Mouse (Mus musculus): ENCODE results near the gene Gm10436.
"Not testable (repeated sequence)": the region's sequence is repeated elsewhere in the genome, so short reads cannot be mapped to it uniquely, and the experiment has no call there.

Gm10436 gene

DNA sequence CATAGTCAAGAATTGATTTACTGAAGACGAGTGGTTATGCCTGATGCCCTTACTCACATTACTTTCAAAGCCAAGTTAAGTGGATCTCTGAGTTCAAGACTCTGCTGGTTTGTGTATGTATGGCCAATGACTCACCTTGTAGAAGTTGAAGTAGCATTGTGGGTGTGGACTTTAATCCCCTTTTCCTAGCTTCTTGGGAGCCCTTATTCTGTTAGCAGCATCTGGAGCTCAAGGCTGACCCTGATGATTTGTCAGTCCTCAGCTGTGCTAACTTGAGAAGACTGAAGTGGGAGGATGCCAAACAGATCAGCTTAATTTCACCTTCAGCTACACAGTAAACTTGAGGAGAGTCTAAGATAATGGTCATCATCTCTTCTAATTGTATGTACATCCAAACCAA lies at the start of gene Gm10436:
TSS of gene Gm10436 (minus strand) at position 101 of the 400 bp plus-strand sequence.
- DNase-seq (ENCODE audit: low spot score in 2 of 2) = not testable (repeated sequence)

DNA sequence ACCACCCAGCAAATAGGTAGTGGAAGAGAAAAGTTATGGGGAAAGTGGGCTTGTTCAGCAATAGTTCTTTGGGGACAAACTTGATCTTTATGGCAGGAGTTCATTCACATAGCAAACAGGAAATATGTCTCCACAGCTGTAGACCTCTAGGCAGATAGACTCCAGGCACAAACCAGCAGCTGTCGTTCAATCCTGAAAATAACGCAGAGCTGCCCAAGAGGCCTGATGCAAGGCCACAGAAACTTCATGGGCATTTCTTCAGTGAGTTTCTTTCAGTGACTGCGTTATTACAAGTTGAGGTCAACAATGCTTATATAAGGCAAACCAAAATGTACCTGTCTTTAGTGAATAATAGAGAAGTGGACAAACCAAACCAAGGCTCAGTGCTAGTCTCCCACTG lies 37.5 kb upstream of the Gm10436 start:
- DNase-seq (ENCODE audit: low spot score in 2 of 2) = no peak

- not testable (repeated sequence) for DNase-seq (ENCODE audit: low spot score in 2 of 2)
Observed at GRCm38 (mm10) chr12:88218059-88218458, 36.2 kb upstream of the Gm10436 start.

DNA sequence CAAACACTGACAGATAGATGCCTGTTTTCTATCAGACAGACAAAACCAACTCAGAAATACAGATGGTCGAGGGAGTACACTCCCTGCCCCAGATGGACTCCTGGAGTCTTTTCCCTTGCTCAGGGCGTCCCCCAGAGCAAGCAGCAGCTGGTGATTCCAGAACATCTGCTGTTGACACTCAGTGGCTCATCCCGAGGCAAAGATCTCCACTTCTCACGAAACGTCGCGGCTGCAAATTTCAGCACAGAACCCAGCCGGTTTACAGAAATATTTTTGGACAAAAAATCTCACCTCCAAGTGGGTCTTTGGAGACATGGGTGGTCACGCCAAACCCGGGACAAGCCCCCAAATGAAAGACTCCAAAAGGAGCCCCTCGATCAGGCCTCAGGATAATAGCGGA lies 32.7 kb upstream of the Gm10436 start:
- no peak for DNase-seq (ENCODE audit: low spot score in 2 of 2)

DNA sequence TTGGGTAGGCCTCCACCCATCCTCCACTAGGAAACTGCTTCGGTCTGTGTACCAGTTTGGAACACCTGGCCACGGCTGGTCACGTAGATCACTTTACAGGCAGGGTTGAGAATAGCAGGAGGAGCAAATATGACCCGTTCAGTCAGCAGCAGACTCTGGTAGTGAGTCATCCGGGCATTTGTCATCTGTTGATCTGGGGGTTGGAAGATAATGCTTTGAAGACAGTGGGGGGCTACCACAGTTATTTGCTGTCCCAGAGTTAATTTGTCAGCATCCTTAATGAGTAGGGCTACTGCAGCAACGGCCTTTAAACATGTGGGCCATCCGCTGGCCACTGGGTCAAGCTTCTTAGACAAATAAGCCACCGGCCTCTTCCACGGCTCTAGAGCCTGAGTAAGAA lies 29.6 kb upstream of the Gm10436 start:
- DNase-seq (ENCODE audit: low spot score in 2 of 2) = not testable (repeated sequence)

DNA sequence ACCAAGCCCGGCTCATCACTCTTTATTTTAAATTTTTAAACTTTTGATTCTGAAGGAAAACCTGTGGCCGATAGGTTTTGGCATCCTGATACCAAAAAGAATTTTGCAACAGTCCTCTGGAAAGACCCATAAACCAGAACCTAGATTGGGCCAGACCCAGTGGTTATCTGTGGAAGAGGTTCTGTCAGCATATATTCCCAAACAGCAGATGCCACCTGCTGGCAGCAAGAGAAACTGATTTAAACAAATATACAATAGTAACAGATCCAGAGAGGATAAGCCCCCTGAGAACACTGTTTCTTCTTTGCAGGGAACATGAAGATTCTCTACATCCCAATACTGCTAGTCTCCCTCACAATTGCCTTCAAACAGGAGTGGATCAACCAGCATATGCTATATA lies 20.9 kb upstream of the Gm10436 start:
- DNase-seq (ENCODE audit: low spot score in 2 of 2) = no peak
